In the genomic region with DNA sequence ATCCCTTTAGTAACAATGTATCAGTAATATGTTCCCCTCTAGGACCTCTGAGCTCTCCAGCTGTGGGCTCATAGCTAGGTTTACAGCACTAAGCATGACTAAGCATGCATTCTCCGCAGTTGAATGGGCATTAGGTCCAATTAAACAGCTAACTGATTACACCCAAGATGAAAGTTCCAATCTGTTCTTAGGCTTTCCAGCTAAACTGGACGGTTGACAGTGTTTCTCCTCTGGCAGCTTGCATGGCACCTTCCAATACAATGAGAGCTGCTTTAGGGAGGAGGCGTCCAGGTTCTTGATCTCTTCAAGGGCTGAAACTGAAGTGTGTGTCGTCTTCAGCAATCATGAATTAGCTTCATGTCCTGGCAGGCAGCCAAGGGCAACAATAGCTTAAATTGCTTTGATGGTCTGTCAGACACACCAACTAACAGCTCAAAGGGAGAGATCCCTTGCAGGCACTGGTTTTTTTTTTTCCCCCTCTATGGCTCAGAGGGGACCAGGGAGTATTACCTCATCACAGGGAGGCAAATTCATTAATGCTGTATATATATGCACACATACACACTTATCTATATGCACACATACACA, we compare ENCODE assay signal across 24 mouse cellular contexts. TPM values are rescaled to one million over a fixed set of nuclear protein-coding genes. Genes with fewer than 3 reads are reported as not detected.
DNase-seq lines count a peak whose midpoint lies in the region; ATAC-seq lines count a peak whose summit lies in the region.
"Had no signal": no experiment of that assay in that cellular context is flagged by ENCODE, and none has a peak within 500 bp of the region (broad histone marks: within the 10 kb centered on the region; RNA-seq: fewer than 3 reads in every experiment).

No protein-coding gene starts in this region.

- DNase-seq in embryo, embryonic 11 days, result peak; percentile 36
- no peak for DNase-seq in embryo, embryonic 9.5 days (ENCODE audit: extremely low spot score)
- peak; percentile 52 to 70 for DNase-seq in kidney, postnatal 4 days
- no peak for DNase-seq in kidney, adult 18-20 months
- DNase-seq in Muller cell, postnatal 12 days (ENCODE audit: inconsistent ontology term), result peak; percentile 45
- DNase-seq in heart, postnatal 10 days, result no peak
- no peak for DNase-seq in left cerebral cortex, adult 18-20 months (ENCODE audit: low spot score in 2 of 2)
- DNase-seq: adrenal gland, adult 8-10 months; cerebellum, adult 18-20 months; gastrocnemius, postnatal 25 days; right cerebral cortex, postnatal 14 days; thymus, postnatal 4 days had no signal

- H3K9me3 ChIP-seq in intestine, embryonic 16.5 days (ENCODE audit: control insufficient read depth, low read length), result no peaks in the 10 kb centered on the region
- H3K9me3 ChIP-seq: lung, embryonic 15.5 days had no signal

- 0 out of 2 replicates have a peak, but pooled peaks have one; percentile 41 for ATAC-seq in intestine, embryonic 16.5 days
- ATAC-seq: hindbrain, embryonic 16.5 days had no signal

- no peaks in the 10 kb centered on the region for H3K36me3 ChIP-seq in intestine, embryonic 16.5 days (ENCODE audit: control insufficient read depth, insufficient read depth, low read length)
- H3K36me3 ChIP-seq: lung, embryonic 15.5 days had no signal

- H3K4me1 ChIP-seq in intestine, embryonic 16.5 days (ENCODE audit: control insufficient read depth, insufficient read depth, low read length), result 0 out of 2 replicates have a peak, but pooled peaks cover 4% of the 10 kb centered on the region
- H3K4me1 ChIP-seq: lung, embryonic 15.5 days had no signal

- no peak overlapping the region for H3K4me3 ChIP-seq in intestine, embryonic 16.5 days (ENCODE audit: low read length)
- H3K4me3 ChIP-seq: erythroblast, embryonic 14.5 days; lung, embryonic 15.5 days; myocyte had no signal

- no peak overlapping the region for H3K4me2 ChIP-seq in intestine, embryonic 16.5 days (ENCODE audit: low read depth, low read length)
- H3K4me2 ChIP-seq: liver, embryonic 11.5 days; lung, embryonic 15.5 days had no signal

- H3K27me3 ChIP-seq in intestine, embryonic 16.5 days (replicated peaks; ENCODE audit: control insufficient read depth, insufficient read depth, low read length), result no peaks in the 10 kb centered on the region
- H3K27me3 ChIP-seq: lung, embryonic 15.5 days had no signal

- intact Hi-C loops in heart, postnatal 10 days (cut with DNase I), result no loop called here

- no peak overlapping the region for H3K27ac ChIP-seq in intestine, embryonic 16.5 days (ENCODE audit: low read length)
- H3K27ac ChIP-seq: lung, embryonic 15.5 days had no signal

- no peak overlapping the region for H3K9ac ChIP-seq in intestine, embryonic 16.5 days (ENCODE audit: low read depth, low read length)
- H3K9ac ChIP-seq: lung, embryonic 15.5 days had no signal

- 22% methylated on average over 4 of the region's 4 CpGs for WGBS in intestine, embryonic 16.5 days

RNA-seq across cellular contexts. Expression of gene Slc5a4b, which starts 9.5 kb away (rescaled TPM):
- 0.73 and 1.4 TPM in 2 replicates for polyA plus RNA-seq in intestine, embryonic 16.5 days (2015; fragmentation: Nextera tagmentation; extraction: Ambion mirVana)
- not detected for total RNA-seq in heart, postnatal 10 days (2021)
- total RNA-seq in left cerebral cortex, adult 18-20 months (2021), result not detected
- total RNA-seq: adrenal gland, adult 8-10 months; common myeloid progenitor, adult 5-6 weeks; gastrocnemius, postnatal 25 days; heart, postnatal 25 days; layer of hippocampus, adult 8-10 months; left cerebral cortex, postnatal 14 days; megakaryocyte progenitor cell, adult 5-6 weeks had no signal
- polyA plus RNA-seq: erythroblast, embryonic 14.5 days; frontal cortex, adult 2 months; hindbrain, embryonic 16.5 days; lung, embryonic 15.5 days; myocyte had no signal

RNA-seq across cellular contexts. Expression of gene Slc5a4a, which starts 27.0 kb away (rescaled TPM):
- polyA plus RNA-seq in intestine, embryonic 16.5 days (2015; fragmentation: Nextera tagmentation; extraction: Ambion mirVana), result 0.21 and 0.28 TPM in 2 replicates
- not detected for total RNA-seq in heart, postnatal 10 days (2021)
- not detected for total RNA-seq in left cerebral cortex, adult 18-20 months (2021)
- total RNA-seq: adrenal gland, adult 8-10 months; common myeloid progenitor, adult 5-6 weeks; gastrocnemius, postnatal 25 days; heart, postnatal 25 days; layer of hippocampus, adult 8-10 months; left cerebral cortex, postnatal 14 days; megakaryocyte progenitor cell, adult 5-6 weeks had no signal
- polyA plus RNA-seq: erythroblast, embryonic 14.5 days; lung, embryonic 15.5 days; myocyte had no signal

Comparison
In these comparisons a context has a peak if more than half of its experiments do, and no peak if none do; other contexts are left out.
1. DNase-seq: peak in embryo, embryonic 11 days (single experiment), kidney, postnatal 4 days (2 of 2) and Muller cell, postnatal 12 days (single experiment); none in embryo, embryonic 9.5 days (single experiment), kidney, adult 18-20 months (single experiment), heart, postnatal 10 days (0 of 2) and left cerebral cortex, adult 18-20 months (0 of 2).